Mouse (Mus musculus): ENCODE measurements at regions not wholly inside any gene's neighbourhood (a gene's known extent, or its start where the extent isn't known, plus 50 kb on each side); places are given as distances from the start of the nearest gene placed in this dataset.

- no peak for TF ChIP-seq MAZ (IDR thresholded peaks at IDR 0.05; ENCODE audit: low read depth, low read length)
- no peak for TF ChIP-seq MAFK (IDR thresholded peaks at IDR 0.05; ENCODE audit: borderline replicate concordance, low read depth, low read length)
- TF ChIP-seq POLR2AphosphoS2 (IDR thresholded peaks at IDR 0.05; ENCODE audit: low read length), result no peak
- TF ChIP-seq NELFE (IDR thresholded peaks at IDR 0.05; ENCODE audit: low read depth, low read length), result no peak
- TF ChIP-seq SMC3 (IDR thresholded peaks at IDR 0.05; ENCODE audit: low read depth, low read length), result peak; percentile 73
- TF ChIP-seq CTCF (IDR thresholded peaks at IDR 0.05 in 2 of 3, conservative IDR thresholded peaks at IDR 0.05 in 1 of 3; ENCODE audit: control insufficient read depth in 1 of 3, insufficient read depth in 1 of 3, low read depth in 2 of 3, low read length in 3 of 3, poor library complexity in 1 of 3, severe bottlenecking in 1 of 3), result peak; percentile 64 to 80 (median 77)
- no peak for TF ChIP-seq SIN3A (IDR thresholded peaks at IDR 0.05; ENCODE audit: low read length)
- peak; percentile 71 for TF ChIP-seq RAD21 (IDR thresholded peaks at IDR 0.05; ENCODE audit: low read depth, low read length)
- 0 out of 2 replicates have a peak, but pooled peaks have one; percentile 9 for TF ChIP-seq GATA1 (IDR thresholded peaks at IDR 0.05; ENCODE audit: low read depth, low read length)
- peak; percentile 40; the same call in 1 of the 2 replicates for TF ChIP-seq ZC3H11A (IDR thresholded peaks at IDR 0.05; ENCODE audit: low read depth, low read length)
- Histone ChIP-seq H3K27me3 (ENCODE audit: control insufficient read depth in 1 of 2, insufficient read depth in 2 of 2, low read length in 2 of 2) (no peaks in the 10 kb centered on the region), H3K4me1 (ENCODE audit: control insufficient read depth in 1 of 2, insufficient read depth in 2 of 2, low read length in 2 of 2) (no peaks in the 10 kb centered on the region), H3K79me2 (ENCODE audit: control insufficient read depth, insufficient read depth, low read length, poor library complexity) (no peaks in the 10 kb centered on the region), H3K4me3 (ENCODE audit: control insufficient read depth in 1 of 2, insufficient read depth in 1 of 2, low read depth in 2 of 2, low read length in 2 of 2) (no peak overlapping the region), H3K9ac (ENCODE audit: control insufficient read depth, low read depth, low read length, poor library complexity, severe bottlenecking) (no peak overlapping the region), H3K9me3 (replicated peaks; ENCODE audit: insufficient read depth, low read length) (no peaks in the 10 kb centered on the region), H3K27ac (ENCODE audit: control insufficient read depth, low read depth, low read length) (no peak overlapping the region), H3K36me3 (ENCODE audit: control insufficient read depth in 1 of 2, insufficient read depth in 2 of 2, low read length in 2 of 2) (no peaks in the 10 kb centered on the region)
- peak; percentile 46 for DNase-seq (ENCODE audit: low read depth, low spot score)
Measured at GRCm38 (mm10) chr10:26139100-26140093, 60.5 kb upstream of the Tmem200a start.

- Histone ChIP-seq H3K4me1 (ENCODE audit: control insufficient read depth in 1 of 2, insufficient read depth in 2 of 2, low read length in 2 of 2) (no peaks in the 10 kb centered on the region), H3K9me3 (replicated peaks; ENCODE audit: insufficient read depth, low read length) (no peaks in the 10 kb centered on the region), H3K27ac (ENCODE audit: control insufficient read depth, low read depth, low read length) (no peak overlapping the region), H3K9ac (ENCODE audit: control insufficient read depth, low read depth, low read length, poor library complexity, severe bottlenecking) (no peak overlapping the region), H3K79me2 (ENCODE audit: control insufficient read depth, insufficient read depth, low read length, poor library complexity) (no peaks in the 10 kb centered on the region), H3K27me3 (ENCODE audit: control insufficient read depth in 1 of 2, insufficient read depth in 2 of 2, low read length in 2 of 2) (no peaks in the 10 kb centered on the region), H3K36me3 (ENCODE audit: control insufficient read depth in 1 of 2, insufficient read depth in 2 of 2, low read length in 2 of 2) (no peaks in the 10 kb centered on the region), H3K4me3 (ENCODE audit: control insufficient read depth in 1 of 2, insufficient read depth in 1 of 2, low read depth in 2 of 2, low read length in 2 of 2) (no peak overlapping the region)
- TF ChIP-seq TAL1 (IDR thresholded peaks at IDR 0.05; ENCODE audit: low read length) (no peak), GABPA (IDR thresholded peaks at IDR 0.05; ENCODE audit: low read depth, low read length) (no peak), MYC (IDR thresholded peaks at IDR 0.05; ENCODE audit: low read depth, low read length) (no peak), POLR2A (IDR thresholded peaks at IDR 0.05; ENCODE audit: control insufficient read depth in 1 of 2, insufficient read depth in 1 of 2, low read depth in 1 of 2, low read length in 2 of 2, poor library complexity in 1 of 2) (no peak), CHD1 (IDR thresholded peaks at IDR 0.05; ENCODE audit: low read depth, low read length) (no peak), SIN3A (IDR thresholded peaks at IDR 0.05; ENCODE audit: low read length) (no peak), MYB (IDR thresholded peaks at IDR 0.05; ENCODE audit: low read depth, low read length) (no peak), USF1 (IDR thresholded peaks at IDR 0.05; ENCODE audit: low read depth, low read length) (no peak), GATA1 (IDR thresholded peaks at IDR 0.05; ENCODE audit: low read depth, low read length) (no peak), MXI1 (IDR thresholded peaks at IDR 0.05; ENCODE audit: low read depth, low read length) (no peak), SMC3 (IDR thresholded peaks at IDR 0.05; ENCODE audit: low read depth, low read length) (no peak), ZMIZ1 (IDR thresholded peaks at IDR 0.05; ENCODE audit: low read depth, low read length) (no peak), MAZ (IDR thresholded peaks at IDR 0.05; ENCODE audit: low read depth, low read length) (no peak), RAD21 (IDR thresholded peaks at IDR 0.05; ENCODE audit: low read depth, low read length) (no peak), ZNF384 (IDR thresholded peaks at IDR 0.05; ENCODE audit: low read depth, low read length) (no peak), POLR2AphosphoS5 (IDR thresholded peaks at IDR 0.05; ENCODE audit: borderline replicate concordance, low read depth, low read length) (no peak)
- DNase-seq (ENCODE audit: low read depth, low spot score), result no peak
Measured at GRCm38 (mm10) chr10:26152586-26152985, 73.7 kb upstream of the Tmem200a start.
